Comparison of ENCODE assay signal across 8 mouse cellular contexts in genomic region chr8:114770856-114771776, GRCm38 (mm10).
DNase-seq lines count a peak whose midpoint lies in the region; ATAC-seq and TF ChIP-seq lines count a peak whose summit lies in the region.
"Had no signal": no experiment of that assay in that cellular context is flagged by ENCODE, and none has a peak within 500 bp of the region (broad histone marks: within the 10 kb centered on the region; RNA-seq: fewer than 3 reads in every experiment).

No protein-coding gene starts in this region.

- peak overlapping the region; percentile 41 for H3K4me2 ChIP-seq in hindbrain, embryonic 15.5 days
- H3K4me2 ChIP-seq: lung, embryonic 15.5 days had no signal

- peak; percentile 64 for DNase-seq in MEL (ENCODE audit: low read depth, low spot score)
- DNase-seq in adrenal gland, postnatal 4 days (ENCODE audit: low spot score in 2 of 2) = peak; percentile 46 to 64
- peak; percentile 51 for DNase-seq in fibroblast of lung, adult 2 months (ENCODE audit: low read depth)
- peak; percentile 63 to 88 for DNase-seq in layer of hippocampus, postnatal 25 days (ENCODE audit: extremely low spot score in 1 of 2, low spot score in 1 of 2)
- DNase-seq in lung, postnatal 4 days = peak; percentile 77 to 82

- no peaks in the 10 kb centered on the region for H3K79me2 ChIP-seq in MEL (ENCODE audit: control insufficient read depth, insufficient read depth, low read length, poor library complexity)

- H3K36me3 ChIP-seq in MEL (ENCODE audit: control insufficient read depth in 1 of 2, insufficient read depth in 2 of 2, low read length in 2 of 2) = no peaks in the 10 kb centered on the region
- H3K36me3 ChIP-seq in hindbrain, embryonic 15.5 days = no peaks in the 10 kb centered on the region
- H3K36me3 ChIP-seq in small intestine, adult 2 months (ENCODE audit: control insufficient read depth, insufficient read depth, low read length) = no peaks in the 10 kb centered on the region
- H3K36me3 ChIP-seq: lung, embryonic 15.5 days had no signal

- TF ChIP-seq RAD21 in MEL (IDR thresholded peaks at IDR 0.05; ENCODE audit: low read depth, low read length) = peak; percentile 61

- no peaks in the 10 kb centered on the region for H3K9me3 ChIP-seq in MEL (replicated peaks; ENCODE audit: insufficient read depth, low read length)
- no peaks in the 10 kb centered on the region for H3K9me3 ChIP-seq in hindbrain, embryonic 15.5 days
- H3K9me3 ChIP-seq: lung, embryonic 15.5 days had no signal

- H3K27me3 ChIP-seq in MEL (ENCODE audit: control insufficient read depth in 1 of 2, insufficient read depth in 2 of 2, low read length in 2 of 2) = no peaks in the 10 kb centered on the region
- 0 out of 2 replicates have a peak, but pooled peaks cover 2% of the 10 kb centered on the region for H3K27me3 ChIP-seq in hindbrain, embryonic 15.5 days
- H3K27me3 ChIP-seq in small intestine, adult 2 months (ENCODE audit: control insufficient read depth, insufficient read depth, low read length) = no peaks in the 10 kb centered on the region
- H3K27me3 ChIP-seq: lung, embryonic 15.5 days had no signal

- peak; percentile 69 to 79 (median 72) for TF ChIP-seq CTCF in MEL (IDR thresholded peaks at IDR 0.05 in 2 of 3, conservative IDR thresholded peaks at IDR 0.05 in 1 of 3; ENCODE audit: control insufficient read depth in 1 of 3, insufficient read depth in 1 of 3, low read depth in 2 of 3, low read length in 3 of 3, poor library complexity in 1 of 3, severe bottlenecking in 1 of 3)
- peak; percentile 51; the same call in 1 of the 2 replicates for TF ChIP-seq CTCF in small intestine, adult 2 months (IDR thresholded peaks at IDR 0.05; ENCODE audit: extremely low read depth, insufficient read length, insufficient replicate concordance, low read depth, low read length)

- no peak overlapping the region for H3K9ac ChIP-seq in MEL (ENCODE audit: control insufficient read depth, low read depth, low read length, poor library complexity, severe bottlenecking)
- 0 out of 2 replicates have a peak overlapping the region, but pooled peaks have one; percentile 12 for H3K9ac ChIP-seq in hindbrain, embryonic 15.5 days
- H3K9ac ChIP-seq: lung, embryonic 15.5 days had no signal

- no peak for ATAC-seq in hindbrain, embryonic 15.5 days (ENCODE audit: low FRiP score, low read depth)

- TF ChIP-seq POLR2A in MEL (IDR thresholded peaks at IDR 0.05; ENCODE audit: control insufficient read depth in 1 of 2, insufficient read depth in 1 of 2, low read depth in 1 of 2, low read length in 2 of 2, poor library complexity in 1 of 2) = no peak
- TF ChIP-seq POLR2A in small intestine, adult 2 months (IDR thresholded peaks at IDR 0.05; ENCODE audit: low read depth, low read length) = no peak

- TF ChIP-seq EP300 in MEL (IDR thresholded peaks at IDR 0.05; ENCODE audit: low read depth in 1 of 2, low read length in 2 of 2) = no peak

- no peaks in the 10 kb centered on the region for H3K4me1 ChIP-seq in MEL (ENCODE audit: control insufficient read depth in 1 of 2, insufficient read depth in 2 of 2, low read length in 2 of 2)
- H3K4me1 ChIP-seq in hindbrain, embryonic 15.5 days (replicated peaks) = peaks cover 27% of the 10 kb centered on the region
- peaks cover 4% of the 10 kb centered on the region; the same call in 1 of the 2 replicates for H3K4me1 ChIP-seq in small intestine, adult 2 months (ENCODE audit: control insufficient read depth, insufficient read depth, insufficient read length, low read length)

- H3K27ac ChIP-seq in MEL (ENCODE audit: control insufficient read depth, low read depth, low read length) = no peak overlapping the region
- no peak overlapping the region for H3K27ac ChIP-seq in hindbrain, embryonic 15.5 days (replicated peaks)
- no peak overlapping the region for H3K27ac ChIP-seq in small intestine, adult 2 months (ENCODE audit: insufficient read depth, low read depth, low read length)

- 36% methylated on average over 31 of the region's 31 CpGs for WGBS in hindbrain, embryonic 15.5 days
- WGBS in small intestine, adult 2 months = 61% methylated on average over 31 of the region's 31 CpGs

- no peak overlapping the region for H3K4me3 ChIP-seq in MEL (ENCODE audit: control insufficient read depth in 1 of 2, insufficient read depth in 1 of 2, low read depth in 2 of 2, low read length in 2 of 2)
- H3K4me3 ChIP-seq in hindbrain, embryonic 15.5 days = 0 out of 2 replicates have a peak overlapping the region, but pooled peaks have one; percentile 4
- no peak overlapping the region for H3K4me3 ChIP-seq in small intestine, adult 2 months (ENCODE audit: low read depth, low read length)
- H3K4me3 ChIP-seq: lung, embryonic 15.5 days had no signal

TF ChIP-seq in MEL, 35 proteins besides CTCF, POLR2A, EP300 and RAD21:
- TF ChIP-seq TCF12 (IDR thresholded peaks at IDR 0.05; ENCODE audit: low read depth, low read length) (no peak), SMC3 (IDR thresholded peaks at IDR 0.05; ENCODE audit: low read depth, low read length) (peak; percentile 73)
TF ChIP-seq in MEL: peak in this region for 1.
